In genomic region chr1:136051013-136051315, GRCm38 (mm10) we compare ENCODE assay signal across 9 mouse cellular contexts. TPM values are rescaled to one million over a fixed set of nuclear protein-coding genes. Genes with fewer than 3 reads are reported as not detected.
DNase-seq lines count a peak whose midpoint lies in the region; ATAC-seq and TF ChIP-seq lines count a peak whose summit lies in the region.
"Had no signal": no experiment of that assay in that cellular context is flagged by ENCODE, and none has a peak within 500 bp of the region (broad histone marks: within the 10 kb centered on the region; RNA-seq: fewer than 3 reads in every experiment).

No protein-coding gene starts in this region.

- TF ChIP-seq POLR2A in brain, embryonic 14.5 days (IDR thresholded peaks at IDR 0.05; ENCODE audit: borderline replicate concordance, extremely low read depth, insufficient read depth, insufficient read length, poor library complexity, severe bottlenecking), result no peak

- H3K4me1 ChIP-seq in hindbrain, embryonic 12.5 days, result peaks cover 15% of the 10 kb centered on the region
- H3K4me1 ChIP-seq in lung, embryonic 16.5 days (replicated peaks; ENCODE audit: control insufficient read depth, insufficient read depth, low read length), result peaks cover 10% of the 10 kb centered on the region; the same call in 1 of the 2 replicates

- peaks cover 51% of the 10 kb centered on the region for H3K27me3 ChIP-seq in hindbrain, embryonic 12.5 days
- peaks cover 39% of the 10 kb centered on the region for H3K27me3 ChIP-seq in lung, embryonic 16.5 days (ENCODE audit: control insufficient read depth, insufficient read depth, low read depth, low read length)

- H3K9ac ChIP-seq in hindbrain, embryonic 12.5 days, result peak overlapping the region; percentile 36; the same call in 1 of the 2 replicates
- H3K9ac ChIP-seq in lung, embryonic 16.5 days (ENCODE audit: low read length), result 0 out of 2 replicates have a peak overlapping the region, but pooled peaks have one; percentile 23

- H3K36me3 ChIP-seq in hindbrain, embryonic 12.5 days, result no peaks in the 10 kb centered on the region
- no peaks in the 10 kb centered on the region for H3K36me3 ChIP-seq in lung, embryonic 16.5 days (ENCODE audit: control insufficient read depth, insufficient read depth, low read length)

- WGBS in hindbrain, embryonic 12.5 days, result 2% methylated on average over 29 of the region's 36 CpGs
- WGBS in lung, embryonic 16.5 days, result under 1% methylated on average over 35 of the region's 36 CpGs

- peak overlapping the region; percentile 48; the same call in 1 of the 2 replicates for H3K27ac ChIP-seq in layer of hippocampus, adult 2 months
- H3K27ac ChIP-seq in hindbrain, embryonic 12.5 days, result no peak overlapping the region
- H3K27ac ChIP-seq in lung, embryonic 16.5 days (ENCODE audit: low read length), result no peak overlapping the region
- H3K27ac ChIP-seq: macrophage had no signal

- H3K4me2 ChIP-seq in hindbrain, embryonic 12.5 days (replicated peaks), result peak overlapping the region; percentile 52
- H3K4me2 ChIP-seq in lung, embryonic 16.5 days (ENCODE audit: low read depth, low read length), result peak overlapping the region; percentile 46

- no peak for TF ChIP-seq CTCF in layer of hippocampus, adult 2 months (conservative IDR thresholded peaks at IDR 0.05)
- TF ChIP-seq CTCF in brain, embryonic 14.5 days (IDR thresholded peaks at IDR 0.05; ENCODE audit: borderline replicate concordance, extremely low read depth, insufficient read depth, insufficient read length), result no peak

- DNase-seq in layer of hippocampus, adult 2 months (ENCODE audit: low spot score in 2 of 2), result peak in 1 of 2 experiments; percentile 45
- no peak for DNase-seq in layer of hippocampus, adult 11-12 months (ENCODE audit: low spot score)
- peak; percentile 57 for DNase-seq in brain, embryonic 14.5 days (ENCODE audit: low read depth)
- peak; percentile 51 to 55 for DNase-seq in right cerebral cortex, adult 2 months (ENCODE audit: low spot score in 2 of 2)
- no peak for DNase-seq in gastrocnemius, postnatal 25 days
- no peak for DNase-seq in c-Kit-positive CD71-positive TER-119-positive erythroid progenitor cells, embryonic 14.5 days (ENCODE audit: low spot score)

- no peaks in the 10 kb centered on the region for H3K9me3 ChIP-seq in hindbrain, embryonic 12.5 days (replicated peaks)
- H3K9me3 ChIP-seq in lung, embryonic 16.5 days (ENCODE audit: control insufficient read depth, low read length), result no peaks in the 10 kb centered on the region

- H3K4me3 ChIP-seq in layer of hippocampus, adult 2 months, result peak overlapping the region; percentile 44
- H3K4me3 ChIP-seq in hindbrain, embryonic 12.5 days, result peak overlapping the region; percentile 24
- H3K4me3 ChIP-seq in lung, embryonic 16.5 days (ENCODE audit: low read length), result peak overlapping the region; percentile 26

- ATAC-seq in hindbrain, embryonic 12.5 days (ENCODE audit: low FRiP score), result peak; percentile 49
- peak; percentile 58 for ATAC-seq in lung, embryonic 16.5 days (ENCODE audit: low read depth)

RNA-seq across cellular contexts. Expression of gene Ascl5, which starts 0.4 kb away (rescaled TPM):
- total RNA-seq in layer of hippocampus, adult 2 months (2021), result not detected
- polyA plus RNA-seq in brain, embryonic 14.5 days (2012; rRNA removed), result 0.15 and 0.30 TPM in 2 replicates
- not detected in 2 replicates for polyA plus RNA-seq in hindbrain, embryonic 12.5 days (2016; fragmentation: Nextera tagmentation; extraction: Ambion mirVana)
- not detected in 2 replicates for polyA plus RNA-seq in lung, embryonic 16.5 days (2015; fragmentation: Nextera tagmentation; extraction: Ambion mirVana)
- not detected for total RNA-seq in gastrocnemius, postnatal 25 days (2021)
- polyA plus RNA-seq: macrophage had no signal

RNA-seq across cellular contexts. Expression of gene Cacna1s, which starts 1.6 kb away (rescaled TPM):
- under 1 TPM; 0.49 to 0.77 TPM for total RNA-seq in layer of hippocampus, adult 2 months (2021)
- polyA plus RNA-seq in brain, embryonic 14.5 days (2012; rRNA removed), result 0.40 and 0.74 TPM in 2 replicates
- polyA plus RNA-seq in hindbrain, embryonic 12.5 days (2016; fragmentation: Nextera tagmentation; extraction: Ambion mirVana), result 0.18 and 1.3 TPM in 2 replicates
- 0.29 and 1.0 TPM in 2 replicates for polyA plus RNA-seq in lung, embryonic 16.5 days (2015; fragmentation: Nextera tagmentation; extraction: Ambion mirVana)
- 100 to 1,000 TPM; 763 to 788 TPM for total RNA-seq in gastrocnemius, postnatal 25 days (2021)
- polyA plus RNA-seq: macrophage had no signal

RNA-seq across cellular contexts. Expression of gene Tmem9, which starts 43.0 kb away (rescaled TPM):
- total RNA-seq in layer of hippocampus, adult 2 months (2021), result 10 to 100 TPM; 69.5 to 85.7 TPM
- polyA plus RNA-seq in brain, embryonic 14.5 days (2012; rRNA removed), result 132 and 152 TPM in 2 replicates
- 137 and 141 TPM in 2 replicates for polyA plus RNA-seq in hindbrain, embryonic 12.5 days (2016; fragmentation: Nextera tagmentation; extraction: Ambion mirVana)
- polyA plus RNA-seq in lung, embryonic 16.5 days (2015; fragmentation: Nextera tagmentation; extraction: Ambion mirVana), result 163 and 171 TPM in 2 replicates
- total RNA-seq in gastrocnemius, postnatal 25 days (2021), result 1 to 10 TPM; 5.8 to 7.0 TPM

RNA-seq across cellular contexts. Expression of gene Igfn1, which starts 44.8 kb away (rescaled TPM):
- under 1 TPM; 0.15 to 0.36 TPM for total RNA-seq in layer of hippocampus, adult 2 months (2021)
- polyA plus RNA-seq in brain, embryonic 14.5 days (2012; rRNA removed), result 0.04 and 0.11 TPM in 2 replicates
- not detected in 2 replicates for polyA plus RNA-seq in hindbrain, embryonic 12.5 days (2016; fragmentation: Nextera tagmentation; extraction: Ambion mirVana)
- not detected in 2 replicates for polyA plus RNA-seq in lung, embryonic 16.5 days (2015; fragmentation: Nextera tagmentation; extraction: Ambion mirVana)
- total RNA-seq in gastrocnemius, postnatal 25 days (2021), result 10 to 100 TPM in 1 of 2 experiments, 1 to 10 TPM in 1; 5.7 to 11.2 TPM
- polyA plus RNA-seq: macrophage had no signal

Comparison
In these comparisons a context has a peak if more than half of its experiments do, and no peak if none do; other contexts are left out.
1. DNase-seq: peak in brain, embryonic 14.5 days (single experiment) and right cerebral cortex, adult 2 months (2 of 2); none in layer of hippocampus, adult 11-12 months (single experiment), gastrocnemius, postnatal 25 days (single experiment) and c-Kit-positive CD71-positive TER-119-positive erythroid progenitor cells, embryonic 14.5 days (single experiment).
2. Peak in every context shown above with its lines, with median percentiles within 50 percentile points of each other: H3K4me3 ChIP-seq.